Mouse (Mus musculus) cerebellum, adult 9-11 months (tissue): ENCODE measurements around the gene Glra1.
"Not testable (repeated sequence)": the region's sequence is repeated elsewhere in the genome, so short reads cannot be mapped to it uniquely, and the experiment has no call there.

Experiments used
- DNase-seq: peaks from one replicate; pipeline ENCODE4 v3.0.0; 2022

Gene Glra1

GRCm38 (mm10) chr11:55607808-55608523 is at the start of gene Glra1:
Glra1 (minus strand) TSS chr11:55608198.
- no peak for DNase-seq

- no peak for DNase-seq
Observed at GRCm38 (mm10) chr11:55636961-55637360, 29.0 kb upstream of the Glra1 start.

GRCm38 (mm10) chr11:55633901-55634300 is 25.9 kb upstream of the Glra1 start:
- DNase-seq = peak; percentile 3

- not testable (repeated sequence) for DNase-seq
Observed at GRCm38 (mm10) chr11:55614631-55615030, 6.6 kb upstream of the Glra1 start.

- no peak for DNase-seq
Observed at GRCm38 (mm10) chr11:55608524-55608920, 524 bp upstream of the Glra1 start.

- DNase-seq = peak; percentile 6
Observed at GRCm38 (mm10) chr11:55607066-55607807, 761 bp downstream of the Glra1 start.

GRCm38 (mm10) chr11:55601447-55602065 is 6.4 kb downstream of the Glra1 start:
- DNase-seq = no peak

- DNase-seq = no peak
Observed at GRCm38 (mm10) chr11:55595726-55596125, 12.3 kb downstream of the Glra1 start.

GRCm38 (mm10) chr11:55594411-55594810 is 13.6 kb downstream of the Glra1 start:
- DNase-seq = no peak

GRCm38 (mm10) chr11:55591194-55591593 is 16.8 kb downstream of the Glra1 start:
- no peak for DNase-seq

- no peak for DNase-seq
Observed at GRCm38 (mm10) chr11:55589376-55590167, 18.4 kb downstream of the Glra1 start.

GRCm38 (mm10) chr11:55574397-55574796 is 33.6 kb downstream of the Glra1 start:
- no peak for DNase-seq

- peak; percentile 12 for DNase-seq
Observed at GRCm38 (mm10) chr11:55571144-55571543, 36.9 kb downstream of the Glra1 start.

GRCm38 (mm10) chr11:55566309-55567099 is 41.5 kb downstream of the Glra1 start:
- DNase-seq = no peak

- no peak for DNase-seq
Observed at GRCm38 (mm10) chr11:55545690-55546089, 62.3 kb downstream of the Glra1 start.

GRCm38 (mm10) chr11:55542671-55543070 is 65.3 kb downstream of the Glra1 start:
- DNase-seq = no peak

GRCm38 (mm10) chr11:55542128-55542527 is 65.9 kb downstream of the Glra1 start:
- DNase-seq = no peak

- DNase-seq = no peak
Observed at GRCm38 (mm10) chr11:55534766-55535165, 73.2 kb downstream of the Glra1 start.

GRCm38 (mm10) chr11:55533378-55533777 is 74.6 kb downstream of the Glra1 start:
- DNase-seq = peak; percentile 84

- DNase-seq = no peak
Observed at GRCm38 (mm10) chr11:55530741-55531140, 77.3 kb downstream of the Glra1 start.

- DNase-seq = peak; percentile 74
Observed at GRCm38 (mm10) chr11:55518806-55519674, 89.0 kb downstream of the Glra1 start.
